Mouse (Mus musculus) megakaryocyte-erythroid progenitor cell, adult 5-6 weeks (primary cell): ENCODE measurements around the gene Zfp597. TPM values are rescaled to one million over a fixed set of nuclear protein-coding genes. Genes with fewer than 3 reads are reported as not detected.

ENCODE experiments used
- total RNA-seq, 2 experiments: library from RNA; stranded (forward) in 1 of 2; stranded (reverse) in 1 of 2; fragments of 200-1000, 215-1000 nt in 1 of 2; fragments of >200 nt in 1 of 2; fragmentation: Nextera tagmentation in 1 of 2; gene quantifications; 2 replicates each; pipeline ENCODE4 v1.2.3; 2014 to 2017

The Zfp597 gene
- total RNA-seq, 2 experiments from 2014 or later, result 6.8 to 11.2 TPM

Other genes with a start within 250 kb of the Zfp597 start
- 0.59 TPM in 1 of 2 replicates, not detected in the other for gene Mefv, start 166.5 kb downstream of the Zfp597 start, total RNA-seq (2014; fragmentation: Nextera tagmentation)
- not detected in 2 replicates for gene Mefv, start 166.5 kb downstream of the Zfp597 start, total RNA-seq (2017)
- gene Zfp263, start 140.5 kb downstream of the Zfp597 start, total RNA-seq (2014; fragmentation: Nextera tagmentation), result 24.1 and 28.4 TPM in 2 replicates
- 25.6 and 26.6 TPM in 2 replicates for gene Zfp263, start 140.5 kb downstream of the Zfp597 start, total RNA-seq (2017)
- not detected in 2 replicates for gene Olfr15, start 53.7 kb downstream of the Zfp597 start, total RNA-seq (2014; fragmentation: Nextera tagmentation)
- not detected in 2 replicates for gene Olfr15, start 53.7 kb downstream of the Zfp597 start, total RNA-seq (2017)
- 1.1 and 1.4 TPM in 2 replicates for gene Zfp174, start 37.3 kb downstream of the Zfp597 start, total RNA-seq (2014; fragmentation: Nextera tagmentation)
- 0.66 and 1.1 TPM in 2 replicates for gene Zfp174, start 37.3 kb downstream of the Zfp597 start, total RNA-seq (2017)
- gene Naa60, start 12.2 kb downstream of the Zfp597 start, total RNA-seq (2014; fragmentation: Nextera tagmentation), result 30.9 and 56.4 TPM in 2 replicates
- gene Naa60, start 12.2 kb downstream of the Zfp597 start, total RNA-seq (2017), result 10.1 and 17.4 TPM in 2 replicates
- gene Gm20695, start 87 bp upstream of the Zfp597 start, total RNA-seq (2014; fragmentation: Nextera tagmentation), result not detected in 2 replicates
- 0.38 and 3.1 TPM in 2 replicates for gene Gm20695, start 87 bp upstream of the Zfp597 start, total RNA-seq (2017)
- gene 1700037C18Rik, start 24.1 kb upstream of the Zfp597 start, total RNA-seq (2014; fragmentation: Nextera tagmentation), result 0.77 and 6.1 TPM in 2 replicates
- 1.1 and 5.2 TPM in 2 replicates for gene 1700037C18Rik, start 24.1 kb upstream of the Zfp597 start, total RNA-seq (2017)
- 25.1 and 26.2 TPM in 2 replicates for gene Cluap1, start 24.2 kb upstream of the Zfp597 start, total RNA-seq (2014; fragmentation: Nextera tagmentation)
- 47.0 and 81.8 TPM in 2 replicates for gene Cluap1, start 24.2 kb upstream of the Zfp597 start, total RNA-seq (2017)
- gene Nlrc3, start 92.1 kb upstream of the Zfp597 start, total RNA-seq (2014; fragmentation: Nextera tagmentation), result 4.6 and 10.1 TPM in 2 replicates
- 0.66 and 1.4 TPM in 2 replicates for gene Nlrc3, start 92.1 kb upstream of the Zfp597 start, total RNA-seq (2017)
- 45.8 and 61.3 TPM in 2 replicates for gene Slx4, start 119.2 kb upstream of the Zfp597 start, total RNA-seq (2014; fragmentation: Nextera tagmentation)
- gene Slx4, start 119.2 kb upstream of the Zfp597 start, total RNA-seq (2017), result 34.7 and 35.6 TPM in 2 replicates
- gene Dnase1, start 152.4 kb upstream of the Zfp597 start, total RNA-seq (2014; fragmentation: Nextera tagmentation), result not detected in 2 replicates
- 0.11 and 0.75 TPM in 2 replicates for gene Dnase1, start 152.4 kb upstream of the Zfp597 start, total RNA-seq (2017)
- 137 and 143 TPM in 2 replicates for gene Trap1, start 193.3 kb upstream of the Zfp597 start, total RNA-seq (2014; fragmentation: Nextera tagmentation)
- 152 and 170 TPM in 2 replicates for gene Trap1, start 193.3 kb upstream of the Zfp597 start, total RNA-seq (2017)